Mouse (Mus musculus): ENCODE measurements around the gene Ust.
"Not testable (repeated sequence)": the region's sequence is repeated elsewhere in the genome, so short reads cannot be mapped to it uniquely, and the experiment has no call there.

The Ust gene

DNA sequence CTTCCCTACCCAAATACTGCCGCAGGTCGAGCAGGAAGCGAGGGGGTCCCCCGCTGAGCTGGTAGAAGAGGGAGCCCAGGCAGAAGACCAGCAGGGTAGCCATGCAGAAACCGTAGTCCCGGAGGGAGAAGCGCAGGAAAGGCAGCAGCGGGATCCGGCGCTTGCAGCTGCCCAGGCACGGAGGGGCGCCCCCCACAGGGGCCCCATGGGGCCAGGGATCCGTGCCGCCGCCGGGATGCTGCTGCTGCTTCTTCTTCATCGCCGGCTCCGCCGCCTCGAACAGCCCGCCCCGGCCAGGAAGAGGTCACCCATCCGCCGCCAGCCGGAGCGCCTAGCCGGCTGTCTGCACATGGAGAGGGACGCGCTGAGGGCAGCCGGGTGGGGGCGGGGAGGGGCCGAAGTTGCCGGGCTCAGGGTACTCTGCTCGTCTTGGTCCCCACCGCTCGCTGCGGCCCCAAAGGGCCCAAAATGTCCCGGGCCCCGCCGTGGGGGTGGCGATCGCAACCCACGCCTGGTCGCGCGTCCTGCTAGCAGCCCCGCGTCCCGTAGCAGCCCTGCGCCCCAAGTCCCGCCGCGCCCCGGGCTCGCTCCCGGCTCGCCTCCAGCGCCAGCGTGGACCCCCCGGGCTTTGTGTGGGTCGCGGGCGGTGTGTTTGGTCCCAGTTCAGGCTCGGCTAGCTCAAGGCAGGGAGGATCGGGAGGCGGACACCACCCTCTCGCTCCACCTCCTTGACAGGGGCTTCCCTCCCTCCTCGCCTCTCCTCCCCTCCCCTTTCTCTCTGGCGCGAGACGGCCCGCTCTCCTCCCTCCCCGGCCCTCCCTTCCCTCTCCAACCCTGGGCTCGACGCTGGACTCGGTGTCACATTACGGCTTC lies at the start of gene Ust:
Gene Ust (minus strand): TSS at position 685 of the 873 bp plus-strand sequence.
- no peak for DNase-seq (ENCODE audit: extremely low read depth, low read depth, low spot score)

DNA sequence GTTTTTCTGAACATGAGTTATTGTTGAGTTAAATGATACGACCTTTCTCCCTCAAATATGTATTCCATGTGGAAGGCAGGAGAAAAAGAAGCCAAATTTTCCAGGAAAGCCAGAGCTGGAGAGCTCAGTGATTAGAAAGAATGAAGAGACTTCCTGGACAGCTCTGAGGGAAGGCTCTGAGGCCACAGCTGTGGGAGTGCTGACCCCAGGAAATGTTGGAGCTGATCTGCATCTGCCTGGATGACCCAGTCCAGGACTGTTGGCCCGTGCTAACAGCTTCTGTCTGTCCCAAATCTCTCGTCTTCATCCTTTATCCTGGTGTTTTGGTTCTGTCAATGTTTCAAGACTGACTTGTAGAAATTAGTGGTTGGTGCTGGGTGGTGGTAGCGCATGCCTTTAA lies 42.7 kb upstream of the Ust start:
- DNase-seq (ENCODE audit: extremely low read depth, low read depth, low spot score): no peak

DNA sequence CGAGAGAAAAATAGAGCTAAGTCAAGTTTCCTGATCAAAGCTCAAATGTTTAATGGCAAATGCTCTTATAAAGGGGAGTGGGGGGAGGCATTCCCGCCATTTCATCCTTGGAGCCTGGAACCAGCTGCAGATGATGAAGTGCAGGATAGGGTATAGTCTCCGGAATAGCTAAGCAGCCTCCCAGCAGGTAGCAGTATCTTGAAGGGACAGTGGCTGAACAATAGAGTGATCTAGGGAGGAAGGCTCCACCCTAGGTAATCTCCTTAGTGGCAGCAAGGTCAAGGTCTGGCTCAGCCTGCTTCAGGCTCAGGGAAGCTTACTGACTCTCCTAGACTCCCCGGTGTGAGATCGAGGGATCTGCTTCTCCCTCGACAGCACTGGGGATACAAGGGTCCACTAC lies 40.9 kb upstream of the Ust start:
- not testable (repeated sequence) for DNase-seq (ENCODE audit: extremely low read depth, low read depth, low spot score)

DNA sequence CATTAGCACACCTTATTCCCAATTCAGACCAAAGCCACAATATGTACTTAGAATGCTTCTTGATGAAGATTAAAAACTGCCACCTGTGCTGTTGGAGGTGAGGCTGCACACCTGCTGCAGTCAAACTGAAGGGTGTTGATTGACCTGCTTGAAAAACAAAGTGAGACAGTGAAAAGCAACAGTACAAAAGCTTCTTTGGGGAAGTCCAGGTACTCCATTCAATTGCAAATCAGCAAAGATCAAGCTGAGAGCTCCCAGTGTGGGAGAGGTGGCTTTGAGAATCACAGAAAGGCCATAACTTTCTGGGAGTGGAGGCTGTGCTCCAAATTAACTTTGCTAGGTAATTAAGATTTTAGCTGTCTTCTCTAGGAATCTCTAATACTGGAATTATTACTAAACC lies 33.6 kb upstream of the Ust start:
- not testable (repeated sequence) for DNase-seq (ENCODE audit: extremely low read depth, low read depth, low spot score)

DNA sequence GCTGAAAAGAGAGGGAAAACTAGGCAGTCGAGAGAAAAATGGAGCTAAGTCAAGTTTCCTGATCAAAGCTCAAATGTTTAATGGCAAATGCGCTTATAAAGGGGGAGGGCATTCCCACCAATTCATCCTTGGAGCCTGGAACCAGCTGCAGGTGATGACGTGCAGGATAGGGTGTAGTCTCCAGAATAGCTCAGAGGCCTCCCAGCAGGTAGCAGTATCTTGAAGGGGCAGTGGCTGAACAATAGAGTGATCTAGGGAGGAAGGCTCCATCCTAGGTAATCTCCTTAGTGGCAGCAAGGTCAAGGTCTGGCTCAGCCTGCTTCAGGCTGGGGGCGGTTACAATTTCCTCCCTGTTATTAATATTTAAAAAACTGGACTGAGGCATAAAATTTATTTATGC lies 33.0 kb upstream of the Ust start:
- not testable (repeated sequence) for DNase-seq (ENCODE audit: extremely low read depth, low read depth, low spot score)

DNA sequence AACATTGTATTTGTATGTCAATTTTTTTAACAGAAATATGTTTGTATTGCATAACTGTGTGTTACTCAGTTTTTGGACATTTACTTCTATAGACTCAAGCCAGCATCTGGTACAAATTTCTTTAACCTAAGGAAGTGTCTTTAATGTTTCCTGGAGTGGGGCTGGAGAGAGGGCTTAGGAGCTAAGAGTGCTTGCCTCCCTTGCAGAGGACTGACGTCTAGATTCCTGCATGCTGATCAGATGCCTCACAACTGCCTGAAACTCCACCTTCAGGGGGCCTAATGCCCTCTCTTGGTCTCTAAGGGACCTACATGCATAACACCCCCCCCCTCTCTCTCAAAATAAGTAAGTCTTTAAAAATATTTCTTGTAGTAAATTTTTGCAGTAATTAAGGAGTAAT lies 22.9 kb upstream of the Ust start:
- no peak for DNase-seq (ENCODE audit: extremely low read depth, low read depth, low spot score)

DNA sequence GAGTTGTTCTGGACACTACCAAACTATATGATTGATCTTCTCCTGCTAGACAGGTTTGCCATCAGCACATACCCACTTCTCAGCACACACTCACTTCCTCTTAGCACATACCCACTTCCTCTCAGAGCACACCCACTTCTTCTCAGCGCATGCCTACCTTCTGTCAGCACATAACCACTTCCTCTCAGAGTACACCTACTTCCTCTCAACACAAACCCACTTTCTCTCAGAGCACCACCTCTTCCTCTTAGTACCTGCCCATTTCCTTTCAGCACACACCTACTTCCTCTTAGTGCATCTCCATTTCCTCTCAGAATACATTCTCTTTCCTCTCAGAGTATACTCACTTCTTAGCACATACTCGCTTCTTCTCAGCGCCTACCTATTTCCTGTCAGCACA lies 16.8 kb upstream of the Ust start:
- DNase-seq (ENCODE audit: extremely low read depth, low read depth, low spot score): no peak

DNA sequence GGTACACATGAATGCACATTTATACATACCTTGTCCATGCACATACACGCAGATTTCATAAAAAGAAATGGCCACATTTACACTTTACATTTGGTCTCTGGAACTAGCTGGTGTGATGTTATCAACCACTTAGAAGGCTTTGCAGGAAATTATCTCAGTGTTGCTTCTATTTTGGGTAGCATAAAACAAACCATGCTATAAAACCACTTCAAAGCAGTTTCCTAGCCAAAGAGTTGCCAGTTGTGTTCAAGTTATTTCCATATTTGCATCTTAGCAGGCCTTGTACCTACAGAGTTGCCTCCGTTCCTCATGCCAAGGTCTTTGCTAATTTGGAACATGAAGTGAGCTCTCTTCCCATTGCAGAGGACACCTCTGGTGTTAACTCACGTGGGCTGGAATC lies 13.0 kb upstream of the Ust start:
- no peak for DNase-seq (ENCODE audit: extremely low read depth, low read depth, low spot score)

DNA sequence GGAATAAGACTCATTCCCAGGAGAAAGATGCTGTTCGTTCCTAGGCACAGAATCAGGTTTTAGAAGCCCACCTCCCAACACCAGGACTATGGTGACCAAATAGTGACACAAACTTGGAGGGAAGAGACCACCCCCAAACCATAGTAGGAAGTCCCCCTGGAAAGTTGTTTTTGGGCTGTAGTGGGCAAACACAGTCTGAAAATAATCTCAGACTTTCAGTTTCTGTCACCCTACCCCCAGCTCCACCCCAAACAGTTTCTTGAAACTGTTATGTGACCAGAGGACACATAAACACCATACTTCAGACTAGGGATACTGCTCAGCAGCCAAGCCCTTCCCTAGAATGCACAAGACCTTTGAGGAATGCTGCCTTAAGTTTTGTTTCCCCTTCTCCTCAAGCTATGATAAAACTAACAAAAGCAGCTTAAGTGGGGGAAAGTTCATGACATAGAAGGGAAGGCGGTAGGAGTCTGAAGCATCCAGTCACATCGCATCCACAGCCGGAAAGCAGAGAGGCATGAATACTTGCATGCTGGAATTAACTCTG lies 12.0 kb upstream of the Ust start:
- DNase-seq (ENCODE audit: extremely low read depth, low read depth, low spot score): no peak

DNA sequence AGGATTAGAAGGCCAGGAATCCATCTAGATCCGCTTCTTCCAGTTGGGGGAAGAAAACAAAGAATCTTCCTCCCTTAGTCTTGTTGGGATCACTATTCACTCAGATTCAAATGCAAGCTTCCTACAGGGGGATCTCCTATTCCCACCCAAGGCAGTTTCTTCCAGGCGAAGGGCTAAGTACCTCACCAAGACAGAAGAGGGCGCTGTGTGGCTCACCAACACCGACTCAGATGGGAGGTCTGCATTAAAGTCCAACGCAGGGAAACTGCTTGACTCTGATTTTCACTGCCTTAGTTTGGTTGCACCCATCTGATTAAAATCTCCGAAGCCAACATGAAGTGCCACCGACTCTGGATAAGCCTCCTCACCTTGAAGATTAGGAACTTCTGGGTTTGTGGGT lies 10.5 kb upstream of the Ust start:
- DNase-seq (ENCODE audit: extremely low read depth, low read depth, low spot score): no peak

DNA sequence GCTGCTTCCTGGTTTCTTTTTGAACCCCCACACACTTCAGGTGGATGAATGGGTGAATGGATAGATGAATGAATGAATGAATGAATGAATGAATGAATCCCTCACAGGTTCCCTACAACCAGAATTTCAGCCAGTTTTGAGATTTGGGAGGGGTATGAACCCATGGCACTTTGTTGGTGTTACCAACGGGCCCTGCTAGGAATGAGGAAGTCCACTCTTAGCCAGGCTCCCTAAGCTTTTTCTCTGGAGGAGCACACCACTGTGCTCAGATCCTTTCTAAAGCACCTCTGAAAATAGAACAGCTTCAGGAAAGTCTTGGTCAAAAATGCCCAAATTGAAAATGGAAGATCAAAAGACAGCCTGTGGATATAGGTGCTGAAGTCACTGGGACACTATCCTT lies 6.7 kb upstream of the Ust start:
- DNase-seq (ENCODE audit: extremely low read depth, low read depth, low spot score): no peak

DNA sequence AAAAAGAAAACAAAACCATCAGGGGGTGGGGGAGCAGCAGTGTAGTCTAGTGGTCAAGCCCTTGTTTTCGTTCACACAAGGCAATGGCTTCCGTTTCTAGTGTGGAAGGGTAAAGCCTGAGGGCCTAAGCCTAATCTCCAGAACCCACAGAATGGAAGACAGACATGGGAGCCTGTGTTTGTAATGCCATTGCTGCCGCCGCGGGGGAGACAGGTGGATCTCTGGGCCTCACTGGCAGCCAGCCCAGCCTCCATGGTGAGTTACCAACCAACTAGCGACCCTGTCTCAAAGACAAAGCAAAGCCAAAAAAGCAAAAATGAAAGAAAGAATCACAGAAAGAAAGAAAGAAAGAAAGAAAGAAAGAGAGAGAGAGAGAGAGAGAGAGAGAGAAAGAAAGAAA lies 2.9 kb upstream of the Ust start:
- DNase-seq (ENCODE audit: extremely low read depth, low read depth, low spot score): no peak

DNA sequence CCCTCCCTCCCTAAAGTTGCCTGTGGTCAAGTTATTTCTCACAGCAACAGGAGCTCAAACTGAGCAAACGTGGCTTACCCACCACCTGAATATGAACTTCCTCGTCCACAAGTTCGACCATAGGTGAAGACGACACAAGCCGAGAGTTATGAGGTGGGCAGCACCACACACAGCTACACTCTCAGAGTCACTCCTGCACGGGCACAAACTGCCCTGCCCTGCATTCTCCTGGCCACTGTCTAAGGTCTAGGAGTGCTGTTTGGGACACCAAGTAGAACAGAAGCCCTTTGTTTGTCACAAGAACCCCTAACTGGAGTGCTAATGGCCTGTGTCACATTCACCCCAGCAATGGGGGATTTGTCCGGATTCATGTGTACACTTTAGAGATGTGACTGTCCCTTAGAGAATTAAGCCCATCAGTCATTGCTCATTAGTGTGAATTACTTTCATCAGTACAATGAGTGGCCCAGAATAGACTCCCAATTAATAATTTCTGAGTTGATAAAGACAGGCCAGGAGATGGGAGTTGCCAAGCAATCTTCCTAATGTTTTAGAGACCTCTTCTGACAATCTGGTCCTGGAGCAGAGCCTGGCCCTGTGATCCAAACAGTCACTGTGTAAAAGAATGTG lies 2.3 kb upstream of the Ust start:
- no peak for DNase-seq (ENCODE audit: extremely low read depth, low read depth, low spot score)

DNA sequence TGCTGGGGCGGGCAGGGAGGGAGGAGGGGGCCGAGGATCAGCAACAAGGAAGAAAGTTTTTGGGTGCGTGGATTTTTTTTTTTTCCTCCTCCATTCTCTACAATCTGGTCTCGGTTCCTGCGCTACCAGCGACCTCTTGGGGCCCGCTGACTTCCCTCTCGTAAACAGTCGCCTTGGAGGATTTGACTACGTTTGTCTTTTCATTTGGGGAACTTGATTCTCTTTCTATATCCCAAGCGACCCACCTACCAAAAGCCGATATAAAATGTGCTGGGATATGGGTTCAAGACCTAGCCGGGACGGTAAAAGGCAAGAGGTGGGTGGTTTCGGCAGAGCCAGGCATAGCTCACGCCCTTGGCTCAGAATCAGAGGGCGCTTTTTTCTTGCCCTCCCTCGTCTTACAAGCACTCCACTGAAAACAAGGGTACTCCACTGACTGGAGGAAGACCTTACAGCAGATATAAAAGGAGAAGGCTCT lies 428 bp upstream of the Ust start:
- DNase-seq (ENCODE audit: extremely low read depth, low read depth, low spot score): no peak

DNA sequence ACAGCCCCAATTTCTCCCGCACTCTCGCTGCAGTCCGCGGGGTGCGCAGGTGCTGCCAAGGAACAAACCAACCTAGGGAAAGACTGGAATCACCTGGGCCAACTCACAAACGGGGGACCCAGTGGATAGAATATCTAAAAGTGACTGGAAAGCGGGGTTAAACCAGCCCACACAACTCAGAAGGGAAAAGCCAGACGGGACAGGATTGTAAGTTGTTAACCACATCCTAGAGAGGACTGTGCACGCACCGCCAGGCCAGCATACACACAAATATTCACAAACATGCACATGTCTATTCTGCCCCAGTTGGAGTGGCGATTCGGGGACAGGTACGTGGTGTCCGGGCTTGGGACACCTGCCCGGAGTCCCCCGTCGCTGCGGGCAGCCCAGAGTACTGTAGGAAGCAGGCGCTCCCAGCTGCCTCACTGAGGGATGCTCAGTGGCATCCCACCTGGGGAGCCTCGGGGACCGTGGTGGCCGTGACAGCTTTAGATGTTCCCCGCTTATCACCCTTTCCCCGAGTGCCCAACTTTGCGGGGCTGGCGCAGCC lies 959 bp downstream of the Ust start:
- no peak for DNase-seq (ENCODE audit: extremely low read depth, low read depth, low spot score)

DNA sequence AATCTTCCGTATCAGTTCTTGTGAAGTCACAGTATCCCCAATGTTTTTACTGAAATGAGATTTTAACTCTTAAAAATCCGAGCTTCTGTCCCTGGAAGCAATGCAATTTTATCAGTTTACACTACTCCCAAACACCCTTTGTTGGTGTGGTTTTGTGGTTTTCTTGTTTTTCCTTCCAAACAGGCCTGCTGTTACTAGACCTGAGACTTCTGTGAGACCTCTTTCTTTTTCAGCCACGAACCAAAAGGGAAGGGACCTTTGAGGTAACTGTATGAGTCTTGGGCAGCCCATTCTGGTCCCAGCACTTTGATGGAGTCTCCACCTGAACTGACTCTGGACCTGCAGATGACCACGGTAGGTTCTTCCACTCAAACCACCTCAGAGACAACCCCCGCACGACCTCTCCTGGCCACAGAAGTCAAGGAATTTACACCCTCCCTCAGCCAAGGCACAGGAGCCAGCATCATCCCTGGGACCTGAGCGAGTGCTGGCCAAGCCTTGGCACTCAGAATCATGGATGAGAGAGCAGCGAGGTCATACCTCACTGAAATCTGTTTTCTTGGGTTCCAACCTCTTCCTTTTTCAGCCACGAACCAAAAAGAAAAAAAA lies 1.6 kb downstream of the Ust start:
- no peak for DNase-seq (ENCODE audit: extremely low read depth, low read depth, low spot score)

DNA sequence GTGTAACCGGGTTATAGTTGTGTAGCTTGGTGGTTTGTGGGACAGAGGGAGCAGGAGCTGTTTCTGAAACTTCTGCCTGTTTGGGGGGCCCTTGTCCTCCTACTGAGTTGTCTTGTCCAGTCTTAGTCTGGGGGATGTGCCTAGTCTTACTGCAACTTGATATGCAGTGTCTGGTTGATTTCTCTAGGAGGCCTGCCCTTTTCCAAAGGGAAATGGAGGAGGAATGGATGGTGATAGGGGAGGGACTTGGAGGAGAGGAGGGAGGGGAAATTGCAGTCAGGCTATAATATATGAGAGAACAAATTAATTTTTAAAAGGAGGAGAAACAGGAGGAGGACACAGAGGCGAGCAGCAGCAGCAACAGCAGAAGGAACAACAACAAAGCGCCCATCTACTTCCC lies 4.9 kb downstream of the Ust start:
- DNase-seq (ENCODE audit: extremely low read depth, low read depth, low spot score): no peak

DNA sequence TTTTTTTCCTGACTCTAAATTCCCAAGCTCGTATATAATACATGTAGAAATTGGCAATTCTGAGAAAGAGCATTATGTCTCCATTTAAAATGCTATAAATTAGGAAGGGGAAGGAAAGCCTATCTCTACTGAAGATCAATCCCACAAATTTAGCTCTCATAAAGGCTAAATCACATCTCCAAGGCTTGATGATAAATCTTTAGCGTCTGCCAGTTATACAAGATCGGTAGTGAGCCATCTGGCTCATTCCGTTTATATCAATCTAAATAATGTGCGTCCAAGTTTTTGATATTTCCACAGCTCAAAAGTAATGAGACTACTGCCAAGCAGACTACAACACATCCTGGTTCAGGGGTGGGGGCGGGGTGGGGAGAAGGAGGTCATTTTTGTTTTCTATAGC lies 6.4 kb downstream of the Ust start:
- DNase-seq (ENCODE audit: extremely low read depth, low read depth, low spot score): no peak

DNA sequence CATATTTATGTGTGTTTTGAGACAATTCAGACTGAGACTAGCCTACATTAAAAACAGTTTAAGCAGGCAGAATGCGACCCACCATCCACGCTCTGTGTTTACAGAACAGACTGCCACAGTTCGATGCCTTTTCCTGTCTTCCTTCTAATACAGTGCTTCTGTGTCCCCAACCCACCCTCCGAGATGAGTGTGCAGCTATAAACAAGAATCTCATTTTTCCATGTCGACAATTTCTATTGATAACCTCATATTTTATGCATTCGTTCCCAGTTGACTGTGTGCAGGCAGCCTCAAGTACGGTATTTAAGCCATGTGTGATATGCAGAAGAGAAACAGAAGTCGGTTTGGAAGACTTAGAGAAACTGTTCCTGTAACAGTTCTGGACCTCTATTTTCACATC lies 6.9 kb downstream of the Ust start:
- no peak for DNase-seq (ENCODE audit: extremely low read depth, low read depth, low spot score)

DNA sequence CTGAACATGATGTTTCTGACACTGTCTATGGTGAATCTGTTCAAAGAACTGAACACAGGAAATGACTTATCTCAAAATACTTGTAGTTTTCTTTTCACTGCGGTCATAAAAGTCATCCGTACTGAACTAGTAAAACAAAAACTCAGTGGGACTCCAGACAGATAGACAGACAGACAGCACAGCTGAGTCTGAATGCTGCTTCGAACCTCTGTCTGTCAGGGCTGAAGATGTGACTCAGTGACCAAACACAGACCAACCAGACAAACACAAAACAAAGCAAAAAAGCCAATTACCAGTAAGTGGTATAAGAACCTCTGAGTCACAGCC lies 12.4 kb downstream of the Ust start:
- no peak for DNase-seq (ENCODE audit: extremely low read depth, low read depth, low spot score)

DNA sequence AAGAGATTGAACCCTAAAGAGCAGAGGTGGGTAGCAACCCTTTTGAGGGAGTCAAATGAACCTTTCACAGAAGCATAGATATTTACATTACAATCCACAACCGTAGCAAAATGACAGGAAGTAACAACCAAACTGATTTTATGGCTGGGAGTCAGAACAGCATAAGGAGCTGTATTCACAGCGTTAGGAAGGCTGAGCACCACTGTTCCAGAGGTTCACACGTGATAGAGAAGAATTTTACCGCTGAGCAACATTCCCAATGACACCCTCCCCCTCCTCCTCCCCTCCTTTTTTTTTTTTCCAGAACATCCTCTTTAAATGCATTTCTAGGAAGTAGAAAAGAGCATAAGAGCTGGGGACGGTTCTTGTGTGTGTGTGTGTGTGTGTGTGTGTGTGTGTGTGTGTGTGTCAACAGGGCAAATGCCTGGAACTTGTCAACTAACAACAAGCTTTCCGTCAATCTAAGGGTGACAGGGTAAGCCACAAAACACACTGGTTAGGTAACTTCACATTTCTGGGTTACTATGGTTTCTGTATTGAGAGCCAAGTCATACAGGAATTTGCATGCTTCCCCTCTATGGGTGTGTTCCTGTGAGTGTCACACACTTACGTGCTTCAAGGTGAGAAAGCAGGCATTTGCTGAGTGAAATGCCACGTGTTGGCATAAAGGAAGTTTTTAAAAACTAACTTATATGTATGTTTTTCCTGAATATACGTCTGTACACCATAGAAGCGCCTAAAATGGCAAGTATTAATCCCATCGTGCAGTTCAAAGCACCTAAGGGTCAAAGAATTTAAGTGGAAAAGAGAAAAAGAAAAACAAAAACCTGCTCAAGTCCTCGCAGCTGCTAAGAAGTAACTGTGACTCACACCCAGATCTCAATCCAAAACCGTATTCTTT lies 13.0 kb downstream of the Ust start:
- DNase-seq (ENCODE audit: extremely low read depth, low read depth, low spot score): no peak

Measured in fat pad, adult 2 months (tissue).